Mouse (Mus musculus): Measurements from ENCODE around the gene Hsf2bp. TPM values are rescaled to one million over a fixed set of nuclear protein-coding genes. Genes with fewer than 3 reads are reported as not detected.

Gene Hsf2bp
- total RNA-seq, 2 experiments from 2014 or later, result 0.68 to 0.80 TPM

DNA sequence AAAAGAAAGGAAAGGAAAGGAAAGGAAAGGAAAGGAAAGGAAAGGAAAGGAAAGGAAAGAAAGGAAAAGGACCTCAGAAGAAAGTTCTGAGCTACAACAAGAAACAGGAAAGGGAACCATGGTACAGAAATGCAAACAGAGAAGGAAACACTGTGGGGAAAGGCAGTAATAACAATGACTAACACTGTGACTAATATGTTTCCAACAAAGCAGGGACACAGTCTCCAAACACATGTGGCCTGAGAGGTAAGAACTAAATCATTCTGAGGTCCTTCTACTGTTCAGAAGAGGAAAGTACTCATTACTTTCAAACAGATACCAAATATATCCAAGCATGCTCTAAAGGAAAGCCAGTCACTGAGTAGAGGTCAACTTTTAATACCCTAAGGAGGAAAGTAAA is 42.0 kb downstream of the Hsf2bp start:
- intact Hi-C loops (cut with DNase I), result no loop called here
- no peak for DNase-seq (ENCODE audit: low spot score in 2 of 2)

DNA sequence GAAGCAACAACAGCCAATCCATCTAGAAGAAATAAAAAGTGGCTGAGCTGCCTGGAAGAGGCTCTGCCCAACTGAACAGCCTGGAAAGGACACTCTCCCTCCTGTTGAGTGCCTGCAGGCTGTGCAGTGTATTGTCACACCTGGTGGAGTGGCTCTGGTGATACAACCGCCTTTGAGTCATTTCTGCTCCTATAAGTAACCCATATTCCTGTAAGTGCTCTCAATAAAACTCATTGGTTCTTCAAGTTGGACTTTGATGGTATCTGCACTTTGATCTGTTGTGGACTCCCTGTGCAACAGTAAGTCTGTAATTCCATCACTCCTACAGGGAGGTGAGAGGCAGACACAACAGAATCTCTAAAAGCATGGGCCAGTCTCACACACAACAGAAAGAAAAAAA is 42.8 kb downstream of the Hsf2bp start:
- intact Hi-C loops (cut with DNase I), result no loop called here
- DNase-seq (ENCODE audit: low spot score in 2 of 2), result no peak

- intact Hi-C loops (cut with DNase I), result no loop called here
- no peak for DNase-seq (ENCODE audit: low spot score in 2 of 2)
Observed at GRCm38 (mm10) chr17:31992004-31992403, 44.1 kb downstream of the Hsf2bp start.

GRCm38 (mm10) chr17:31989035-31989434 is 47.1 kb downstream of the Hsf2bp start:
- DNase-seq (ENCODE audit: low spot score in 2 of 2), result no peak
- intact Hi-C loops (cut with DNase I), result no loop called here

DNA sequence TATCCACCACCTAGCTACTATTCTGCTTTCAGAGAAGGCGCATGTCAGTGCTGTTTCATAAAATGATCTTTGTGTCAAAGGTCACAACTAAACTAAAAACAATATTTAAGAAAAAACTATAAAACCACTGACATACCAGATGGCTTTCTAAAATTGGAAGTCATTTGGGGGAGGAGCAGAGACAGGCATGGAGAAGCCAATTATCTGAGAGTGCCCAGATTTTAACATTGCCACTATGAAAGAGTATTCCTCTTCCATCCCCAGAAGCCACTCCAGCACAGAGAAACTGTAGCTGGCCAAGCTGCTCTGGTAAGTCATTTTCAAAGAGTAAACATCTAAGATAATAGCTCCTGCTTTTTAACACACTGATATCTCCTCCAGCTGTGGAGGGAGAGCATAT is 49.2 kb downstream of the Hsf2bp start:
- intact Hi-C loops (cut with DNase I), result no loop called here
- DNase-seq (ENCODE audit: low spot score in 2 of 2), result no peak

GRCm38 (mm10) chr17:31983491-31983890 is 52.7 kb downstream of the Hsf2bp start:
- DNase-seq (ENCODE audit: low spot score in 2 of 2), result no peak
- intact Hi-C loops (cut with DNase I), result no loop called here

GRCm38 (mm10) chr17:31982326-31983190 is 53.6 kb downstream of the Hsf2bp start:
- no peak for DNase-seq (ENCODE audit: low spot score in 2 of 2)
- intact Hi-C loops (cut with DNase I), result no loop called here

DNA sequence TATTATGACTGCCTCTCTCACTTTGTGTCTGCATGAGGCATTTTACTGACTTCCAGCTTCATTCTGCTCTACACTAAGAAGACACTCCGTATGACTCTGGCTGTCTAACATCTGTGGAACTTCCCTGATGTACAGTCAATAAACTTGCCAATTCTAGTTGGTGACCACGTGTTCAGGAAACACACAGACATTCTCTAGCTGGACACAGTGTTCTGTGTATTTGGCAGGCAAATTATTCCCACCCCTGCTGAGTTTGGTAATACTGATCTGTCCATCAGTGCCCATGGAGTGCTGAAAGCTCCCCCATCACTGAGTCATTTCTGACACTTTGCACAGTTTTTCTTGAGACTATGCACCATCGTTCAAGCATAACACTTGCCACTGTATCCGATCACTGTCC is 56.3 kb downstream of the Hsf2bp start:
- intact Hi-C loops (cut with DNase I), result no loop called here
- DNase-seq (ENCODE audit: low spot score in 2 of 2), result no peak

- intact Hi-C loops (cut with DNase I), result no loop called here
- DNase-seq (ENCODE audit: low spot score in 2 of 2), result no peak
Observed at GRCm38 (mm10) chr17:31977131-31977530, 59.0 kb downstream of the Hsf2bp start.

DNA sequence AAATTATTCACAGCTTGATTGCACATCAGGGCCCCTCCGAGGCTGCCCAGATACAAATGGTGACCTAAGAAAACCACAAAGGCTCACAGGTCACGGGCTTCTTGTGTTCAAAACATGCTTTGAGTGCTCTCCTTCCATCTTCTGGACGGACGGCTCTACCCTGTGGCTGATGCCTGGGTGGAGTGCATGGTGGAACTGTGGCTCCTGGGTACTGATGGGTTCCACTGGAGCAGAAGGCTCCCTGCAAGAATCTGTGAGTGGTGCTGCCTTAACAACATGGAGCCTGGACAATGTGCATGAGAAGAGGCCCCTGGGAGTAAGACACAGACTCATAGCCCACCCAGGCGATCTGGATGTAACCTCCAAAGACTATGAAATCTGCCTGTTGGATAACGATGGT is 59.6 kb downstream of the Hsf2bp start:
- intact Hi-C loops (cut with DNase I), result no loop called here
- no peak for DNase-seq (ENCODE audit: low spot score in 2 of 2)

- intact Hi-C loops (cut with DNase I), result no loop called here
- DNase-seq (ENCODE audit: low spot score in 2 of 2), result no peak
Observed at GRCm38 (mm10) chr17:31974694-31975093, 61.5 kb downstream of the Hsf2bp start.

DNA sequence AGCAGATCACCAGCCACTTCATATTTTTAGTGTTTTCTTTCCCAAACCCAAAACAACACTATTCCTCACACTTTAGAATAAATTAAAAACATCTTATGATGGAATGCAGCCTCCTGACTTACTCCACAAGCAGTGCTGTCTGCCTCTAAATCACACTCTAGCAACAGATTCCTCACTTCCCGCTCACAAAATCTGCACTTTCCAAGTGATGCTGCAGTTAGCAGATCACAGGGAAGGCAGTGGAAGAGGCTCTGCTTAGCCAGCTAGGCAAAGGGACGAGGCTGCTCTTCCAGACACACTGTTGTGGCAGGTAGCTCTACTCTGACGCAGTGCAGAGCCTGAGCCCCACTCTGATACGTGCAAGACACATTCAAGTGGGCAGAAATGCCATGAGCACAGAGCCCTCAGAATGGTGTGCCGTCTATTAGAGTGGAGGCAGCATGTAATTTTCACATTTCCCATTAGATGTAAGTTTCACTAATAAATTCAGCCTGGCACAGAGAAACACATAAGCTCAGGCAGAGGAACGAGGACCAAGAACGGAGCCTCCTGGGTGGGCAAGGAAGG is 62.4 kb downstream of the Hsf2bp start:
- intact Hi-C loops (cut with DNase I), result no loop called here
- DNase-seq (ENCODE audit: low spot score in 2 of 2), result peak; percentile 20 to 25

- DNase-seq (ENCODE audit: low spot score in 2 of 2), result no peak
- intact Hi-C loops (cut with DNase I), result no loop called here
Observed at GRCm38 (mm10) chr17:31970890-31971289, 65.3 kb downstream of the Hsf2bp start.

DNA sequence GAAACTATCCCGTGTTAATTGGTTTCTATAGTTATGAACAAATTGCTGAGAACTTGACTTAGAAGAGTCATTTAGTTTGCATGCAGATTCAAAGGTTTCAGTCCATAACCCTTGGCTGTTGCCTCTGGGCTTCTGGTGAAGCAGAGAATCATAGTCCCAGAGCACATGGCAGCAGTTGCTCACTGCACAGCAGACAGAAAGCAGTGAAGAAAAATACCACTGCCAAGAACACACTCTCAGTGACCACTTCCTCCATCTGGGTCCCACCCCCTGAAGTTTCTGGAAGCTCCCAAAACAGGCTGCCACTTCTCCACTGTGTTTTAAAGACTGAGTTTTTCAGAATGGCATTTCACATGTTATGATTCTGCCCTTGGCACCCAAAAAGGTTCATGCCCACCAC is 67.3 kb downstream of the Hsf2bp start:
- intact Hi-C loops (cut with DNase I), result no loop called here
- DNase-seq (ENCODE audit: low spot score in 2 of 2), result no peak

DNA sequence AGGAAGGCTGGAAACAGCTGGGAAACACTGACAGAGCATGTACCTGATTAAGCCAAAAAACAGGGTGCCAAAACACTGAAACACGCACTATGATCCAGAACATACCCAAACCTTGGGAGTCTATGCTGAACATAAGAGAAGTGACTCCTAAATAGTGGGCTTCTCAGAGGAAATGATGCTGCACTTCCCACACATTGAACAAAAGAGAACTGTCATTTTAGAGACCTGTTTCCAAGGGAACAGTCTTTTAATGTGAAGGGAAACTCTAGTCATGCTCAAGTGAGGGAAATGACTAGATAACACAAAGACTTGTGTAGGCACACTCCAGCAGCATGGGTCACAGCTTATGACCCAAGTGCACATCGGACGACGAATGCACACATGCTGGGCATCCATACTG is 68.8 kb downstream of the Hsf2bp start:
- DNase-seq (ENCODE audit: low spot score in 2 of 2), result peak in 1 of 2 experiments; percentile 35
- intact Hi-C loops (cut with DNase I), result no loop called here

DNA sequence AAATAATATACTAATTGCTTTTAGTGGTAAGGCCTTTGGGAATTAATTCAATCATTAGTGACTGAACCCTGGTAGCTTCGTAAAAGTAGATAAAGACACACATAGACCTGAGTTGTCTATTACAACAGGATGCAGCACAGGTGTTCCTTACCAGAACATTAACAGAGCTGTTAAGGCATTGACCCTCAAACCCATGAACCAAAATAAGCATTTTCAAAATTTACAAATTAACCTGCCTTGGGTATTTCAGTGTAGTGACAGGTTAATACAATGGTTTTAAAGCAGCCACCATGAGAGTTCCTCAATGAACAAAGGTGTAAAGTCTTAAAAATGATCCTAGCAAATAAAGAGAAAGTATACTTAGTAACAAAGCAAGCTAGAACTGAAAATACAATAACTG is 69.6 kb downstream of the Hsf2bp start:
- DNase-seq (ENCODE audit: low spot score in 2 of 2), result no peak
- intact Hi-C loops (cut with DNase I), result no loop called here

DNA sequence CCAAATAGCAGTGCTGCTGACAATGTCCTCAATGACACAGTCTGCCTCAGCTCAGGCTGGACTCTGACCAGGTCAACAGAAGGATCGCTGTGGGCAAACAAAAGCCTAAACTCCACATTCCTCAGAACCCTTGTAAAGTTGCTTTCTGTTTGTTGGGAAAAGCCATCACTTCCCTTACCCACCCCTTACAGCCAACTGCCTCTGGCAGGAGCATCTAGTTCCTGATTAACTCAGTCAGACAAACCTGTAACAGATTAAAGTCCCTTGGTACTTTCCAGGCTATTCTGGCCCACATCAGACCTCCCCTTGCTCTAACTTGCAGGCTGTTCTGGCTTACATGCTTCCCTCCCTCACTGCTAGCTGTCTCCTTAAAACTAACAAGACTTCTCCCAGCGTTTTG is 70.5 kb downstream of the Hsf2bp start:
- no peak for DNase-seq (ENCODE audit: low spot score in 2 of 2)
- intact Hi-C loops (cut with DNase I), result no loop called here

DNA sequence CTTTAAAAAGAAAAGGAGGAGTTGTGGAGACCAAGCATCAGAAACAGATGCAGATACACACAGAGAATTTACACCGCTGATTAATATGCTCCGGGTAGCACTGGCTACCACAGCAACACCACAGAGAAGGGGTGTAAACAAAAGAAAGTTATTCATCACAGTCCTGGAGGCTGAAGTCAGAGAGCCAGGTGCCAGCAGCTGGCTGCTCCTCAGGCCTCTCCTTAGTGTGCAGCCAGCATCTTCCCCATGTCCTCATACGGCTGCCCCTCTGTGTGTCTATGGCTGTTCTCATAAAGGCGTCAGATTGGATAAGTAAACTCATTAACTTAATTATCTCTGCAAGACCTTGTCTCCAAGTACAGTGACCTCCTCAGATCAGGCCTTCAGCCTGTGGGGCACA is 73.2 kb downstream of the Hsf2bp start:
- intact Hi-C loops (cut with DNase I), result no loop called here
- no peak for DNase-seq (ENCODE audit: low spot score in 2 of 2)

DNA sequence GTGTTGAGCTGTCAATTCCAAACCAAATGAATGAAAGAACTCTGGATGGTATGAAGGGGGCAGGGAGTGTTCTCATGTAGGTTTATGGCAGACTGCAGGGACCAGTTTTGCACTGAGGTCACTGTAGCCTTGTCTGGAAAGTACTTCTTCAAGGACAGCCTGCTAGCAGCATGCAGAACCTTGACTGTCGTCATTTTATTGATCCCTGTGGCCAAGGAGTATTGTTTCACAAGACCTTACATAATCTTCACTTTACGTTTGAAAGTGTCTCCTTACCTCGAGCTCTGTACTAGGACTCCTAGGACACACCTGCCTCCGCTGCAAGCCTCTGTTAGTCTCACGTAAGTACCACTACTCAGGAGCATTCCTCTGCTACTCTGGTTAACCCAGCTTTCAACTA is 73.9 kb downstream of the Hsf2bp start:
- intact Hi-C loops (cut with DNase I), result no loop called here
- DNase-seq (ENCODE audit: low spot score in 2 of 2), result no peak

GRCm38 (mm10) chr17:31954551-31955140 is 81.5 kb downstream of the Hsf2bp start:
- DNase-seq (ENCODE audit: low spot score in 2 of 2), result no peak
- intact Hi-C loops (cut with DNase I), result no loop called here

DNA sequence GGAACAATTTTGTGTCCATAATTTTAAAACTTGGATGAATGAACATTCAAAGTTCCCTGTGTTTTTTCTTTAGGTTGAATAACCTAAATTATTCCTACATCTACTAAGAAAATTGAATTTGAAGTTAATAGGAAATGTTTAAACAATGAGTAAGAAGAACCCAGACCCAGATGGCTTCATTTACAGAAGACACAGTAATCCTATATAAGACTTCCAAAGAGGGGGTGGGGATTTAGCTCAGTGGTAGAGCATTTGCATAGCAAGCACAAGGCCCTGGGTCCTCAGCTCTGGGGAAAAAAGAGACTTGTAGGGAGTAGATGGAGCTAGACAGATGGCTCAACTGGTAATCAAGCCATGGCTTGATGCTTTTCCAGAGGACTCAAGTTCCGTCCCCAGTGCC is 87.1 kb downstream of the Hsf2bp start:
- no peak for DNase-seq (ENCODE audit: low spot score in 2 of 2)
- intact Hi-C loops (cut with DNase I), result no loop called here
